Mouse (Mus musculus): ENCODE measurements around the gene Abhd4.

Abhd4 gene

DNA sequence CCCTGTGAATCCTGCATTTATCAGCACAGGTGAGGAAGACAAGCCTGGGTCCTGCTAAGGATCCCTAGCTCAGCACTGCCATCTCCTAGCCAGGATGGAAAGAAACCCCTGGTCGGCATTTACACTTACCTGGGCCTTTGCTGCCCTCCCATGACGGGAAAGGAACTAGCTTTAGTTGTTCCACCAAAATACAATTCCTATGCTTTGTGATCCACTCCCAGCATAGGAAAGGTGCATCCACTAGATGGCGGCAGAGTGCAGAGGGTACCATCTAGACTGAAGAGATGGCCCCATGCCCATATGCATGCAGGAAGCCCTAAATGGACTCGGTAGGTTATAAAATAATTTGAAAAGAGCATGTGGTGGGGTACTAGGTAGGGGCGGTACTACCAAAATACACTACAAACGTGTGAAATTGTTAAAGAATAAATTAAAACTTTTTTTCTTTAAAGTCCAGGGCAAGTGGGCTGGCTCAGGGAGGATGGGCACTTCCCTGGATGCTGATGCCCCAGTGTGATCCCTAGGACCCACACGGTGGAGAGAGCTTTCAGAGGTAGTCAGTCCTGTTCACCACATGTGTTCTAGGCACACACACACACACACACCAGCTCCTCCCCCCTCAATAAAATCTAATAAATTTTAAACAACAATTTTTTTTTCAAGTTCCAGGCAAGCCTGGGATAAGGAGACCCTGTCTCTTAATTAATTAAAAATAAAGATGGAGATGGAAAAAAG, 14.8 kb upstream of the Abhd4 start:
- peak; percentile 73 to 87 for DNase-seq (ENCODE audit: low spot score in 2 of 2)

DNA sequence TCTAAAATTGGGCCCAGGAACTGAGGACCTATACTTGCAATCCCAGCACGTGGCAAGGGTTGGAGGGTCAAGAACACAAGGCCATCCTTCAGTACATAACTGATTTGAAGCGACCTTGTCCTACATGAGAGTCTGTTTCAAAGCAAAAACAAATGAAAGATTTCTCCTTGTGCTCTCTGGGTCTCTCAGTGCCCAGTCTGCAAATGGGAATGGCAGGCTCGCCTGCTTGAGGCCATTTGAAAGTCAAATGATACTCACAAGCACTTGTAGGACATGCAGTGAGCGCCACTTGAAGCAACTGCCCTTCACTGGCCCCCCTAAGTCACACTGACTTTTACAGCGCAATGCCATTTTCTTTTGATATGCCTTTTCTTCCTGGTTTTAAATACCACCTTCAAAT, 13.4 kb upstream of the Abhd4 start:
- no peak for DNase-seq (ENCODE audit: low spot score in 2 of 2)

DNA sequence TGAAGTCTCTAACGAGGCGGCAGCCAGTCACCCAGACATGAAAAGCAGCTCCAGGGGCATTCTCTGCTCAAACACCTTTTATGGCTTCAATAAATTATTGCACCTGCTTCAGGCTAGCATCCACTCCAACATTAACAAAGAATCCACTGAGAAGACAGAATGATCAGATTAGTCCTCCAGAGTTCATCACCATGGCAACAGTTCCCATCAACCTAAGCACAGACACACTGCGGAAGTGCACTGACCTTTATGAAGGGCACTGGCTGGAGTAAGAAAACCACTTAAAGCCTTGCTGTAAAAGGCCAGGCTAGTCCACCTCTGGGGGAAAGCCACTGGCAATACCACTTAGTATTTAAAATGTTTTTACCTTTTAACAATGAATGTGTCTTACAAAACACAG, 9.8 kb upstream of the Abhd4 start:
- DNase-seq (ENCODE audit: low spot score in 2 of 2), result no peak

DNA sequence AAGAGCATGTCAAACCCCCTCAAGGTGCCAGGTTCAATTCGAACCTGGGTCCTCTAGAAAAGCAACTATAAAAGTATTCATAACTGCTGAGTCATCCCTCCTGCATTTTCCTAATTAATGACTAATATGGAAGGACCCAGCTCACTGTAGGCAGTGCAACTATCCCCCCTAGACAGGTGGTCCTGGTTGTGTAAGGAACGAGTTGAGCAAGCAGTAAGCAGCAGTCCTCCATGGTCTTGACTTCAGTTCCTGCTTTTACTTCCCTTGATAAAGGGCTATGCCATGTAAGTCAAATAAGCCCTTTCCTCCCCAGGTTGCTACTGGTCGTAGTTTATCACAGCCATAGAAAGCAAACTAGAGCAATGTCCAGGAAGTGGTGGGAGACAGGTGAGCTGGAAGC, 7.8 kb upstream of the Abhd4 start:
- DNase-seq (ENCODE audit: low spot score in 2 of 2), result no peak

DNA sequence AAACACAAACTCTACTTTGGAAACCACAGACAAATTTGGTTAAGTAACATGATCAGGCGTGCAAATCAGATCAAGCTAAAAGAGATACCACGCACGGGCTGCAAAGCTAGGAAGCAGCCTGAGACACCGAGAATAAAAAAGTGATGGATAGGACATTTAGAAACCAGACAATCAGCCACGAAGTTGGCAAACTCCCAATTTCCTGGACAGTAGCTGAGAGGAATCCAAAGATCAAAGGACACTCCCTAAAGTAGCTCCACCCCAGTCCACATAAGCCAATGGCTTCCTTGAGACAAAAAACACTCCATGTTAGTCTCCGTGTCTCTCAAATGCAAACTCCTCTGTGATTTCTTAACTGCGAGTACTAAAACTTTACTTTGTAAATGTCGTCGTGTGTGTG, 4.7 kb upstream of the Abhd4 start:
- DNase-seq (ENCODE audit: low spot score in 2 of 2), result no peak

DNA sequence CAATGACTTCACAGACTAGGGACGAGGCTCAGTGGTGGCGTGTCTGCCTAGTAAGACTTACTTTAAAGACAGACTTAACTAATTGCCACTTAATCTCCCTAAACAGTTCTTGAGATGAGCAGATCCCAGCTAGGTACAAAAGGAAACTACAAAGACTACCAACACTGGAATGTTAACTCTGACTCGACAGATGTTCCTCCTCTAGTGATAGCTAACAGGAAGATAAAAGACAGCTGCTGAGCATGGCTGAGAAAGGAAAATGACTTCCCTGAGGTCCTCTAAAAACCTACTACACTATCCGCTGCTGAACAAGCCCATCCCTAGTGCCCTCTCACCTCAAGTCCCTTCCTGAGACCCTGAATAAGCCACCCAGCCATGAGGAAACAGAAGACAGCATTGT, 3.9 kb upstream of the Abhd4 start:
- no peak for DNase-seq (ENCODE audit: low spot score in 2 of 2)

DNA sequence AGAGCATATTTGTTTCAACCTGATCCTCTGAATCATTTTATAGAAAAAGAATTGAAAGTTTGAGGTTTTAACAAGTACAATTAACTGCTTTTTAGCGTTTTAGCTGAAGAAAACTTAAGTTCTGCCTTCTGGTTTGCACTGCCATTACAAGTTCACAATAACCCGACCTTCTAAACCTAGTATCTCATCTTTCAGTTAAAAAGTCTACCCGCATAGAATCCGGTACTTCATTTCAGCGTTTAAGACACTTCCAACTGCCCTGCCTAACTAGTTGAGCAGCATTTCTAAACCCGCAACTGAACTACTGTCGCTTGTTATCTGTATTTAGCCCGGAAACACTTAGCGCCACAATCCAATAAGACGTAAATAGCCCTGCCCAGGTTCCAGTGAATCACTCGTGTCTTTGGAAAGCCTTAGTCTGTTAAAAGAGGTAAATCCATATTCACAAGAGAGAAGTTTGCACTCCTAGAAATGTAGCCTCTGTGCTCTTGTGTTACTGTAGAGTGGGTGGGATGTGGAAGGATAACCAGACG, 748 bp downstream of the Abhd4 start:
- no peak for DNase-seq (ENCODE audit: low spot score in 2 of 2)

DNA sequence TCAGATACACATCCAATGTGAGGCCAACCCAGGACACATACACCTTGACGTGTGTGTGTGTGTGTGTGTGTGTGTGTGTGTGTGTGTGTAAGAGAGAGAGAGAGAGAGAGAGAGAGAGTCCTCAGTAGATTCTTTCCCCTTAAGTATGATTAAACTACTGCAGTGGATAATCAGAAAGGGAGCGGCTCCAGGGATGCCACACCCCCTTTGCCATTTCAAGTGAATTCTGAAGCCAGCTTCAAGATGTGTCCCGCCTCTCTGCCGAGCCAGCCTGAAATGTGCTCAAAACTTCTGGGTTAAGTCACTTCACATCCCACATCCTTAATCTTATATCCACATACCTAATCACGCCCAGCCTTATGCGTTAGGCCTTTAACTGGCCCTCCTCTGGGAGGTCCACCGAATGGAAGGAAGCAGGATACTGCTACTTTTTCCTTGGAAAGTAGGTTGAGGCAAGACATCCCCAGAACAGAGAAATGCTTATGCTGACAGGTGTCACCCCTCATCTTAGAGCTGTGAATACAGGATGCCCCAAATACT, 4.2 kb downstream of the Abhd4 start:
- DNase-seq (ENCODE audit: low spot score in 2 of 2), result no peak

DNA sequence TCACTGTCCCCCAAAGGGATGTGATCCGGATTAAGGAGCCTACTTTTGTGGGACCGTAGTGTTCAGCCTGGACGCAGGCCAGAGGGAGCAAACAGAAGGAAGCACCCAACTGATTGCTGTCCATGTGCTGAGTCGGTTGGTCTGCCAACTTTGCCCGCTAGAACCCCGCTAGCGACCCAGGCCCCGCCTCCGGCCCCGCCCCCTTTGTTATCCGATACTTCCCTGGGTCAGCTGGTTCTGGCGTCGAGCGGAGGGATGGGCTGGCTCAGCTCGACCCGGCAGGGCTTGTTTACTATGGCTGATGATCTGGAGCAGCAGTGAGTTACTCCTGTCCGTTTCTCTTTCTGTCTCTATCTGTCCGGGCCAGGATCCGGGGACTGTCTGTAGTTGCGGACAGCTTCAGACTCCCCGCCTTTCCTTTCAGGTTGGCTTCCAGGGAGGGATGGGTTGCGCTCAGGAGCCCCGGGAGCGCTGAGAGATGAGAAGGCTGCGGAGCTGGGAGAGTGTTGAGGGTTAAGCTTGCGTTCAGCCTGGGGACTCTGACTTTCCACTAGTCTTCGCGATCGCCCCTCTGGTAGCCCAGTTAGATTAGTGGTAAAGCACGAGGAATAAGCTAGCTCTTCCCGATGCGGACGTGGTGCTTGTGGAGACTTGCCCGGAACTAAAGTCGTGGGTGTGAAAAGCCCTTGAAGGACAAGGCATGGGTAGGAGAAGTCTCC, 5.2 kb downstream of the Abhd4 start:
- peak; percentile 89 to 90 for DNase-seq (ENCODE audit: low spot score in 2 of 2)

DNA sequence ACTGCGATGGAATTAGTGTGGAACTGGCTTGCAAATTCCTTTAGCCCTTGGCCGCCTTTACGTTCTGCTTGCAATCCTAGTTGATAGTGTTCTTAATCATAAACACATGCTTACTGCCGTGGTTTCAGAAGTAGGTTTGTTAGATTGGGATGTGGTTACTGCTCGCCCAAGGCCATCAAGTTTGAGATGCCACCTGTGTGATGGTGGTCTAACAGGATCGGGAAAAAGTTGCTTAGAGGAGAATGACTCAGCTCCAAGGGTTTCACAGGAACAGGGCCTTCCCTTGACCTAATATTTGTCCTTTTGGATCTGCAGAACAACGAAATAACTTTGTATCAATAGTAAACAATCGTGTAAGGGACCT, 5.7 kb downstream of the Abhd4 start:
- no peak for DNase-seq (ENCODE audit: low spot score in 2 of 2)

DNA sequence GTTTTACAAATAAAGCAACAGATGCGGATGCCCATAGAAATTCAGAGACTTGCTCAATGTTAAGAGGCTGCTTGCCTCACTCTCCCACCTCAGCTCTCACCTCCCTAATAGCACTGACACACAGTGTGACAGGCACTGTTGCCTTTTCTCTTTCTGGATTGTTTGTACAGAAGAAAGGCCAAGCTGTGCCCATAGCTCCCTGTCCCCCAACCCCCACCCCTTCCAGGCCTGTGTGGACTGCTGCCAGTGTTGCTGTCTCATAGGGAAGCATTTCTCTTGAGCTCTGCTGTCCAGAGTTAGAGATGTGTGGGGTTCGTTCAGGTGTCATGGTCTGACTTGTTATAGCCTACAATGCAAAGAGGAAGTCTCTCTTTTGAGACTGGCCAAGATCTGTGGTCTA, 6.2 kb downstream of the Abhd4 start:
- no peak for DNase-seq (ENCODE audit: low spot score in 2 of 2)

DNA sequence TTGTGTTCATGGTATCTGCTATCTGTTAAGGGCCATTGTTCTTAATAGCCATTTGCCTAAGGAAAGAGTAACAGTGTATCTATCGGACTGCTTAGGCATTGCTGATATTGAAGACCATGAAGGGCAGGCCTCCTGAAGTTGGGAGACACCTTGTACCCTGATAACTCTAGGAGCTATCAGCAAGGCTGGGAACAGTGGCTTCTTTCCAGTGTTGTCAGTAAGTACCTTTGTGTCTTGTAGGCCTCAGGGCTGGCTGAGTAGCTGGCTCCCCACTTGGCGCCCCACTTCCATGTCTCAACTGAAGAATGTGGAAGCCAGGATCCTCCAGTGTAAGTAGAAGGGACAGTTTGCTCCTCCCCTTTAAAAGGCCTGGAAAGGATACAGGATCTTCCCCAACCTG, 7.4 kb downstream of the Abhd4 start:
- DNase-seq (ENCODE audit: low spot score in 2 of 2), result no peak

DNA sequence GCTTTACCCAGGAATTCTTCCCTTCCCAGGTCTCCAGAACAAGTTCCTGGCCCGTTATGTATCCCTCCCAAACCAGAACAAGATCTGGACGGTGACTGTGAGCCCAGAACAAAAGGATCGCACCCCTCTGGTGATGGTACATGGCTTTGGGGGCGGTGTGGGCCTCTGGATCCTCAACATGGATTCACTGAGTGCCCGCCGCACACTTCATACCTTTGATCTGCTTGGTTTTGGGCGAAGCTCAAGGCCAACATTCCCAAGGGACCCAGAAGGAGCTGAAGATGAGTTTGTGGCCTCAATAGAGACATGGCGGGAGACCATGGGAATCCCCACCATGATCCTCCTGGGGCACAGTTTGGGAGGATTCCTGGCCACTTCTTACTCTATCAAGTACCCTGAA, 8.6 kb downstream of the Abhd4 start:
- no peak for DNase-seq (ENCODE audit: low spot score in 2 of 2)

DNA sequence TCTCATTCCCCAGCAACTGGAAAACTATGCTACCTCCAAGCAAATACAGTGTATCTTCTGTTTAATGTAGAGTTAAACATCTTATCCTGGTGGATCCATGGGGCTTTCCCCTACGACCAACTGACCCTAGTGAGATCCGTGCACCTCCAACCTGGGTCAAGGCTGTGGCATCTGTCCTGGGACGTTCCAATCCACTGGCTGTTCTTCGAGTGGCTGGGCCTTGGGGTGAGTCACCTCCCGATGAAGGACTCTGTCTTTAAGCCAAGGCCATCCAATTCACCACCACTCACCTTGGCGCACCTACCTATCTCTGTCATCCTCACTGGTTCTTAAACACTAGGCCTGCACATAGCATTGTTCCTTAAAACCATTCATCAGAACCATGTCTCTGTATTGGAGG, 9.1 kb downstream of the Abhd4 start:
- DNase-seq (ENCODE audit: low spot score in 2 of 2), result no peak

DNA sequence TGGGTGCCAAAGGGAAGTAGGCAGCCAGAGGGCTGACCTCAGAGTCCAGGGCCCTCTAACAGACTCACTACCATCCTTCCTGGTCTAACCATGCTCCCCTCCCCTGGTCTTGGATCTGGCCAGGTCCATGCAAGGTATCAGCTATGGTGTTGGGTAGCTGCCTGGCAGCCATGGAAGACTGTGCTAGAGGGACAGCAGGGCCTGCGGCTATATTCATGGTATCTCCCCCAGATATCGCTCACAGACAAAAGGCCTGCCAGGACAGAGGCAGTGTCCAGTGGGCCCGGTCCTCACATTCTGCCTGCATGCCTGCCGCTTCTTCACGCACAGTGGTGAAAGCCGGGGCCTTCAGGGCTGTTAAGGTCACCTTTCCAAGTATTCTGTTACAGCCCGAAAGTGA, 10.2 kb downstream of the Abhd4 start:
- no peak for DNase-seq (ENCODE audit: low spot score in 2 of 2)

DNA sequence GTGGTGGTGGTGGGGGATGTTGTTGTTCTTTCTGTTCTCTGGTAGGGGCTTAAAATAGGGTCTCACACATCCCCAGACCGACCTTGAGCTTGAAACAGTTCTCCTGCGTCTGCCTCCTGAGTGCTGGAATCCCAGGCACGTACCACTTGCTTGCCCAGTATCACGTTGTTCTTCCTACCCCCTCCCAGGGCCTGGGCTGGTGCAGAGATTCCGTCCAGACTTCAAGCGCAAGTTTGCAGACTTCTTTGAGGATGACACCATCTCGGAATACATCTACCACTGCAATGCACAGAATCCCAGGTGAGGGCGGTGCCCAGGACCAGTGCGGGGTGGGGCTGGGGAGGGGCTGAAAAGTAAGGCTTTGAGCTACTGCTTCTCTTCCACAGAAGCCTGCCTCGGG, 11.1 kb downstream of the Abhd4 start:
- no peak for DNase-seq (ENCODE audit: low spot score in 2 of 2)

DNA sequence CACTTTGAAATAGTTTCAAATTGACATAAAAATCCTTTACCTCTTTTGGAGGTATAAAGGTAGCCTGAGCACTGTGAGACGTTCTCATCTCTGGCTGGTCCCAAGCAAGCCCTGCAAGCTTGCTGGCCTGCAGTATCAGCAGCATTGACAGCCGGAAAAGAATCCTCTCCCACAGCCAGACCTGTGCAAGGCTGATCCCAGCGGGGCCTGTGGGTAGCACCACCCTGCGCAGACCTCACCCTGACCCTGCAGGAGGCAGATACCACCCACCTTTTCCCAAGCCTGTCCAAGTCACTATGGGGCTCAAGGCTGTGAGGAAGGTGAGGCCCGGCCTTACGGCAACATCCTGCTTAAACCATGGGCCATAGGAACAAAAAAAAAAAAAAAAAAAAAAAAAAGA, 12.0 kb downstream of the Abhd4 start:
- DNase-seq (ENCODE audit: low spot score in 2 of 2), result no peak

DNA sequence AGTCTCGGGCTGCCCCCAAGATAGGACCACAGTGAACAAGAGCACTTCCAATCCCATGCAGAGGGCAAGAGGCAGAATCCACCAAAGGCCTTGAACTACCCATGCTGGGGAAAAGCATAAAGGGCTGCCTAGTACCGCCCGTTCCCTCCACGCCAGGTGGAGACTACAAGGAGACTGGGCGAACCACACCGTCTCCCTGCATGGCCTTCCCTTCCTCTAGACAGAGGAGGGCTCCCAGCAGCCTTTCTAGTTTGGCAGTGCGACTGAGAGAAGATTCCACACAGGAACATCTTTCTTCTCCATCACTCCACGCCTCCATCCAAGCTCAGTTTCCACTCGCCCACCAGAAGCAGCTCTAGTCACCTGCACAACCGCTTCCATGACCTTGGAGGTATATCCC, 14.0 kb downstream of the Abhd4 start:
- no peak for DNase-seq (ENCODE audit: low spot score in 2 of 2)

DNA sequence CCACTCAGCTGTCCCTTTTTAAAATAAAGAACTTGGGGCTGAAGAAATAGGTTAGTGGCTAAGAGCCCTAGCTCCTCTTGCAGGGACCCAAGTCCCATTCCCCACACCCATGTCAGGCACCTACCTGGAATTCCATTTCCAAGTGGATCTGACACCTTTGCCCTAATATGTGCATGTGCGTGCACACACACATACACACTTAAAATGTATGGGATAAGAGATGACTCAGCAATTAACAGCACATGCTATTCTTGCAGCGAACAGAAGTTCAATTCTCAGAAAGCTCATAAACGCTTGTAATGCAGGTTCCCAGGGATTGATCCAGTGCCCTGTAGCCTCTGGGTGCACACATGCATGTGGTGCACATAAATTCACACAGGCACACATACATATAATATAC, 15.6 kb downstream of the Abhd4 start:
- no peak for DNase-seq (ENCODE audit: low spot score in 2 of 2)

DNA sequence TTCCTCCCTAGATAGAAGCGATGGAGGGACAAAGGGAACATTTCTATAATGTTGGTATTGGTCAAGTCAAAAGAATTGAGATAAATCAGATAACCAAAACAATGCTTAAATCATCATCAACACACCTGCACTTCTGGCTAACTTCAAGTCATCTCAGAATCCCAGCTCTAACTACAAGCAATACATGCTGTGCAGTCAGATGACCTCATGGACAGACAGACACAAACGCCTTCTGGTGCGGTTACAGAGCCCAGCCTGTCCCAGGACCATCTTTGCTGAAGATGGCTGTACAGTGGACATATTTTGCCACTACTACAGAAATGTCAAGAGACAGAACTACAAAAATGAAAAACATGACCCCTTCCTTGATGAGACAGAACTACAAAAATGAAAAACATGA, 16.4 kb downstream of the Abhd4 start:
- DNase-seq (ENCODE audit: low spot score in 2 of 2), result no peak

DNA sequence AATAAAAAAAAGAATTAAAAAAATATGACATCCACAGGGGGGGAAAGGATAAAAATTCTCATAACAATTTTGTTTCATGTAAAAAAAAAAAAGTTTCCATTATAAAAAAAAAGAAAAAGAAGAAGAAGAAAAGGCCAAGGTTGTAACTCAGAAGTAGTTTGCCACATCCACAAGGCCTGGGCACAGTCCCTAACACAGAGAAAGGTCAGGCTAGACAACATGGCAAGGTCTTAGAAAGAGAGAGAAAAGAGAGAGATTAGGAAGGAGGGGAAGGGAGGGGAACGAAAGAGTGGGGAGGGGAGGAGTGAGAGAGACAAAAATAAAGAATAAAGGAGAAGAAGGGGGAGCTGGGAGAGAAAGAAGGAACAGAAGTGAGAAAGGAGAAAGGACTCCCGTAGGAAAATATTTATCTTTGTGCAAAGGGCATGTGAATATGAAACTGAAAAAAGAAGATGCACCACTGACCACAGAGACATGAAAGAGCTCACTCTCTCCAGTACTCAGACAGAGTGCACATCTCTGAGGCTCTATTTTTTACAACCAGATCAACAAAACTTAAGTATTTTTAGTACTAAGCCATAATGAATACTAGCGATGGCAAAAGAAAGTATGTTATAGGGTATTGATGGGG, 18.1 kb downstream of the Abhd4 start:
- DNase-seq (ENCODE audit: low spot score in 2 of 2), result no peak

DNA sequence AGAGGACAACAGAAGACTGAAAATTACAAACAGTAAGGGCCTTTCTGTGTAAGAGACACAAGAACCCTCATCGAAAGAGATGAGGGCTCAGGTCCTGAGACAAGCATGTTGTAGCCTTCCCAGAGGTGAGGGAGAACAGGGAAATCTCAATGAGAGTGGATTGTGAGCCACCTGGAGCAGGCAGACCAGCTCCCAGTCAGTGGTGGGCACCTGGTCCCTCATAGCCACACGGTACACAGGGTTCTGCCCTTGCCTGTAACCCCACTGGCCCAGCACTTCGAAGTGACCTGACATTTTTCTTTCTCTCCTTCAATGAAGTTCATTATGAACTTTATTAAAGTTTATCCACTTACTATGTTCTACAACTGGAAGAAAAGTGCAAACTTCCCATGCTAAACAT, 18.7 kb downstream of the Abhd4 start:
- no peak for DNase-seq (ENCODE audit: low spot score in 2 of 2)

DNA sequence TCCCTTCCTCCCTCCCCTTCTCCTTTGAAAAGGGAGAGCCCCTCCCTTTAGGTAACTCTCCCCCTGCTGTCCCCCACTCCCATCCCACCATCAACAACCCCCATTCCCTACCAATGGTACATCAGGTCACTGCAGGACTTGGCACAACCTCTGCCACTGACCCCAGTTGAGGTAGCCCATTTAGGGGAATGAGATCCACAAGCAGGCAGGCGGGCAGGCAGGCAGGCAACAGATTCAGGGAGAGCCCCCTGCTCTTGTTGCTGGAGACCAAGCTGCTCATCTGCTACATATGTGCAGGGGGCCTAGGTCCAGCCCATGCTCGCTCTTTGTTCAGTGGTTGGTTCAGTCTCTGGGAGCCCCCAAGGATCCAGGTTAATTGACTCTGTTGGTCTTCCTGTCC, 22.5 kb downstream of the Abhd4 start:
- no peak for DNase-seq (ENCODE audit: low spot score in 2 of 2)

Measured in spleen, postnatal 14 days (tissue).